Mouse (Mus musculus) intestine, postnatal 0 days (tissue): ENCODE data around the gene Apbb2. TPM values are rescaled to one million over a fixed set of nuclear protein-coding genes. Genes with fewer than 3 reads are reported as not detected.

Experiments
- ATAC-seq: fragments of 200-750 bp; cut with Nextera tagmentation; 2 replicates; pipeline ENCODE4 v1.8.0; 2017; ENCODE audit warnings: mild to moderate bottlenecking, moderate TSS enrichment, moderate library complexity
- H3K27ac ChIP-seq: fragments of 300-500 bp; sonication (generic); 2 replicates; pipeline ENCODE4 v1.5.1; 2014; ENCODE audit warnings: mild to moderate bottlenecking, low read depth, low read length, moderate library complexity
- H3K27me3 ChIP-seq: fragments of 300-500 bp; sonication (generic); replicated peaks from 2 replicates; pipeline ENCODE4 v1.6.1; 2014; ENCODE audit warnings: low read length, mixed read lengths; ENCODE audit not compliant: control insufficient read depth, insufficient read depth
- H3K36me3 ChIP-seq: fragments of 300-500 bp; sonication (generic); 2 replicates; pipeline ENCODE4 v1.6.1; 2014; ENCODE audit warnings: mild to moderate bottlenecking, moderate library complexity; ENCODE audit not compliant: control insufficient read depth, insufficient read depth
- H3K4me1 ChIP-seq: fragments of 300-500 bp; sonication (generic); replicated peaks from 2 replicates; pipeline ENCODE4 v1.6.1; 2014; ENCODE audit warnings: antibody characterized with exemption, low read length, mixed read lengths; ENCODE audit not compliant: control insufficient read depth, insufficient read depth
- H3K4me2 ChIP-seq: fragments of 300-500 bp; sonication (generic); replicated peaks from 2 replicates; pipeline ENCODE4 v1.6.1; 2014; ENCODE audit warnings: low read depth, mild to moderate bottlenecking, moderate library complexity
- H3K4me3 ChIP-seq: fragments of 300-500 bp; sonication (generic); 2 replicates; pipeline ENCODE4 v1.5.1; 2014; ENCODE audit warnings: low read depth, low read length
- H3K9ac ChIP-seq: fragments of 300-500 bp; sonication (generic); 2 replicates; pipeline ENCODE4 v1.6.1; 2014; ENCODE audit warnings: mild to moderate bottlenecking, low read depth, low read length
- H3K9me3 ChIP-seq: fragments of 300-500 bp; sonication (generic); 2 replicates; pipeline ENCODE4 v1.6.1; 2016; ENCODE audit warnings: mixed run types; ENCODE audit not compliant: control insufficient read depth
- CTCF ChIP-seq: sonication (generic); IDR thresholded peaks from 2 replicates; pipeline ENCODE4 v1.5.1; 2016; ENCODE audit warnings: low read depth, mild to moderate bottlenecking, control low read depth, antibody characterized with exemption, moderate library complexity
- WGBS: fragments of 180-500 bp; shearing (Covaris S2); extraction: QIAGEN DNeasy Blood & Tissue Kit; methylation state at CpG from one replicate; pipeline ENCODE4 v1.1.7; 2014; 5-methylcytosine and 5-hydroxymethylcytosine counted together
- polyA plus RNA-seq: library from polyadenylated mRNA; unstranded; fragments of >200 nt; fragmentation: Nextera tagmentation; extraction: Ambion mirVana; gene quantifications from 2 replicates; pipeline ENCODE4 v1.2.1, GENCODE M21; 2015

Apbb2 gene
- polyA plus RNA-seq, 1 experiment from 2014 or later, result 18.7 TPM

GRCm38 (mm10) chr5:66627805-66628204 lies 9.2 kb upstream of the Apbb2 start:
- no peak overlapping the region for H3K27ac ChIP-seq
- H3K9me3 ChIP-seq, result no peaks in the 10 kb centered on the region
- no peak for ATAC-seq
- TF ChIP-seq CTCF, result no peak
- no peak overlapping the region for H3K4me2 ChIP-seq
- H3K9ac ChIP-seq, result no peak overlapping the region
- no peaks in the 10 kb centered on the region for H3K27me3 ChIP-seq
- no peaks in the 10 kb centered on the region for H3K4me1 ChIP-seq
- H3K4me3 ChIP-seq, result no peak overlapping the region
- WGBS, result 67% methylated on average over 7 of the region's 7 CpGs
- H3K36me3 ChIP-seq, result no peaks in the 10 kb centered on the region

- peak; percentile 69 for ATAC-seq
- Histone ChIP-seq H3K4me1 (no peaks in the 10 kb centered on the region), H3K4me3 (peak overlapping the region; percentile 61), H3K36me3 (no peaks in the 10 kb centered on the region), H3K9me3 (no peaks in the 10 kb centered on the region), H3K27me3 (no peaks in the 10 kb centered on the region), H3K9ac (peak overlapping the region; percentile 23; the same call in 1 of the 2 replicates), H3K4me2 (peak overlapping the region; percentile 93), H3K27ac (peak overlapping the region; percentile 29)
- under 1% methylated on average over 41 of the region's 41 CpGs for WGBS
- TF ChIP-seq CTCF, result peak; percentile 82
Observed at GRCm38 (mm10) chr5:66620191-66620625, 1.6 kb upstream of the Apbb2 start.

- H3K36me3 ChIP-seq, result no peaks in the 10 kb centered on the region
- H3K27ac ChIP-seq, result no peak overlapping the region; the same call in 1 of the 2 replicates
- no peak for ATAC-seq
- TF ChIP-seq CTCF, result no peak
- peak overlapping the region; percentile 93 for H3K4me2 ChIP-seq
- peak overlapping the region; percentile 23; the same call in 1 of the 2 replicates for H3K9ac ChIP-seq
- H3K27me3 ChIP-seq, result no peaks in the 10 kb centered on the region
- 34% methylated on average over 8 of the region's 8 CpGs for WGBS
- H3K9me3 ChIP-seq, result no peaks in the 10 kb centered on the region
- H3K4me1 ChIP-seq, result no peaks in the 10 kb centered on the region
- peak overlapping the region; percentile 61 for H3K4me3 ChIP-seq
Observed at GRCm38 (mm10) chr5:66619675-66620074, 1.1 kb upstream of the Apbb2 start.

- Histone ChIP-seq H3K9me3 (no peaks in the 10 kb centered on the region), H3K27ac (peak overlapping the region; percentile 96), H3K27me3 (no peaks in the 10 kb centered on the region), H3K4me3 (peak overlapping the region; percentile 84), H3K4me2 (peak overlapping the region; percentile 93), H3K36me3 (no peaks in the 10 kb centered on the region), H3K9ac (no peak overlapping the region), H3K4me1 (no peaks in the 10 kb centered on the region)
- TF ChIP-seq CTCF, result no peak
- no peak for ATAC-seq
- 32% methylated on average over 11 of the region's 11 CpGs for WGBS
Observed at GRCm38 (mm10) chr5:66619195-66619594, 611 bp upstream of the Apbb2 start.

- ATAC-seq, result peak; percentile 59
- Histone ChIP-seq H3K27ac (peak overlapping the region; percentile 96), H3K4me1 (no peaks in the 10 kb centered on the region), H3K36me3 (no peaks in the 10 kb centered on the region), H3K4me2 (peak overlapping the region; percentile 93), H3K4me3 (peak overlapping the region; percentile 84), H3K9me3 (no peaks in the 10 kb centered on the region), H3K9ac (peak overlapping the region; percentile 87), H3K27me3 (no peaks in the 10 kb centered on the region)
- WGBS, result under 1% methylated on average over 48 of the region's 54 CpGs
- no peak for TF ChIP-seq CTCF
Observed at GRCm38 (mm10) chr5:66617921-66618460, 593 bp downstream of the Apbb2 start.

GRCm38 (mm10) chr5:66614940-66615339 lies 3.6 kb downstream of the Apbb2 start:
- H3K36me3 ChIP-seq, result no peaks in the 10 kb centered on the region
- H3K9ac ChIP-seq, result no peak overlapping the region
- H3K4me2 ChIP-seq, result no peak overlapping the region
- no peak overlapping the region for H3K27ac ChIP-seq
- no peak for ATAC-seq
- H3K4me1 ChIP-seq, result no peaks in the 10 kb centered on the region
- no peaks in the 10 kb centered on the region for H3K27me3 ChIP-seq
- no peak for TF ChIP-seq CTCF
- 25% methylated on average over 4 of the region's 4 CpGs for WGBS
- no peak overlapping the region for H3K4me3 ChIP-seq
- no peaks in the 10 kb centered on the region for H3K9me3 ChIP-seq
